Mouse (Mus musculus) forebrain, postnatal 0 days (tissue): Measurements from ENCODE around the gene Shroom3. TPM values are rescaled to one million over a fixed set of nuclear protein-coding genes. Genes with fewer than 3 reads are reported as not detected.

Experiments
- ATAC-seq: fragments of 200-750 bp; cut with Nextera tagmentation; 2 replicates; pipeline ENCODE4 v1.8.0; 2017; ENCODE audit warnings: mild to moderate bottlenecking, moderate library complexity
- DNase-seq: peaks from one replicate; pipeline ENCODE4 v3.0.0-alpha.2; 2015
- H3K27ac ChIP-seq: fragments of 300-500 bp; sonication (generic); 2 replicates; pipeline ENCODE4 v1.5.1; 2014; ENCODE audit warnings: low read depth, mild to moderate bottlenecking, antibody characterized with exemption, low read length, moderate library complexity, mixed read lengths
- H3K27me3 ChIP-seq: fragments of 300-500 bp; sonication (generic); 2 replicates; pipeline ENCODE4 v1.6.1; 2014; ENCODE audit warnings: mild to moderate bottlenecking, low read length, mixed read lengths; ENCODE audit not compliant: insufficient read depth
- H3K36me3 ChIP-seq: fragments of 300-500 bp; sonication (generic); 2 replicates; pipeline ENCODE4 v1.6.1; 2014; ENCODE audit warnings: mild to moderate bottlenecking, moderate library complexity; ENCODE audit not compliant: insufficient read depth
- H3K4me1 ChIP-seq: fragments of 300-500 bp; sonication (generic); 2 replicates; pipeline ENCODE4 v1.6.1; 2014; ENCODE audit warnings: antibody characterized with exemption; ENCODE audit not compliant: insufficient read depth
- H3K4me2 ChIP-seq: fragments of 300-500 bp; sonication (generic); 2 replicates; pipeline ENCODE4 v1.6.1; 2014; ENCODE audit warnings: low read depth, mild to moderate bottlenecking, moderate library complexity
- H3K4me3 ChIP-seq: fragments of 300-500 bp; sonication (generic); 2 replicates; pipeline ENCODE4 v1.5.1; 2014; ENCODE audit warnings: low read depth, low read length, mixed read lengths
- H3K9ac ChIP-seq: fragments of 300-500 bp; sonication (generic); 2 replicates; pipeline ENCODE4 v1.6.1; 2014; ENCODE audit warnings: mild to moderate bottlenecking
- H3K9me3 ChIP-seq: fragments of 300-500 bp; sonication (generic); 2 replicates; pipeline ENCODE4 v1.6.1; 2016; ENCODE audit warnings: low read length
- CTCF ChIP-seq: sonication (generic); IDR thresholded peaks from 2 replicates; pipeline ENCODE4 v1.5.1; 2016; ENCODE audit warnings: antibody characterized with exemption, control low read depth, low read depth
- WGBS: fragments of 180-500 bp; shearing (Covaris S2); extraction: QIAGEN DNeasy Blood & Tissue Kit; methylation state at CpG from one replicate; pipeline ENCODE4 v1.1.7; 2014; 5-methylcytosine and 5-hydroxymethylcytosine counted together
- polyA plus RNA-seq: library from polyadenylated mRNA; unstranded; fragments of >200 nt; fragmentation: Nextera tagmentation; extraction: Ambion mirVana; gene quantifications from 2 replicates; pipeline ENCODE4 v1.2.1, GENCODE M21; 2015
- total RNA-seq: library from RNA; depleted of rRNA; stranded (reverse); fragments of >200 nt; gene quantifications from 2 replicates; pipeline ENCODE4 v1.2.3, GENCODE M21; 2014

The Shroom3 gene
- total and polyA plus RNA-seq, 2 experiments from 2014 or later, result 0.91 to 5.8 TPM

DNA sequence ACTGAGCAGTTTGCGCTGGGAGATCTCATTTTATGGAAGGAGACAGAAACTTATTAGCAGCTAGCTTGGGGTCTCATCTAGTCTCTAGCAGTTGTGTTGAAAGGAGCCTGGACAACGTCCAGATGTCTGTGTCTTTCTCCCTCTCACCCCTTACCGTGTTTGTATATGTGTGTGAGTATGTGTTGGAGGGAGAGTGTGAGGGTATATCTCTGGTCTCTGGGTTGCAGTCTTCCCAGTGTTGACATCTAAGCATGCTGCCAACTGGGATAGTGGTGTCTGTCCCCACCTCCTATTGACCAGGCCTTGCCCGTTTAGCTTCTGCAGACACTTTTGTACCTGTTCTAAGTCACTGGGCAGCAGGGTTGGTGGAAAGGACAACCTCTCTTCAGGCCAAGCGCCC lies 207.7 kb downstream of the Shroom3 start:
- no peak overlapping the region for H3K4me2 ChIP-seq
- no peak overlapping the region for H3K9ac ChIP-seq
- H3K9me3 ChIP-seq, result no peaks in the 10 kb centered on the region
- no peak for DNase-seq
- no peaks in the 10 kb centered on the region for H3K27me3 ChIP-seq
- ATAC-seq, result no peak
- 90% methylated on average over 5 of the region's 5 CpGs for WGBS
- H3K36me3 ChIP-seq, result no peaks in the 10 kb centered on the region
- TF ChIP-seq CTCF, result no peak
- H3K4me3 ChIP-seq, result no peak overlapping the region
- no peaks in the 10 kb centered on the region for H3K4me1 ChIP-seq
- H3K27ac ChIP-seq, result no peak overlapping the region

DNA sequence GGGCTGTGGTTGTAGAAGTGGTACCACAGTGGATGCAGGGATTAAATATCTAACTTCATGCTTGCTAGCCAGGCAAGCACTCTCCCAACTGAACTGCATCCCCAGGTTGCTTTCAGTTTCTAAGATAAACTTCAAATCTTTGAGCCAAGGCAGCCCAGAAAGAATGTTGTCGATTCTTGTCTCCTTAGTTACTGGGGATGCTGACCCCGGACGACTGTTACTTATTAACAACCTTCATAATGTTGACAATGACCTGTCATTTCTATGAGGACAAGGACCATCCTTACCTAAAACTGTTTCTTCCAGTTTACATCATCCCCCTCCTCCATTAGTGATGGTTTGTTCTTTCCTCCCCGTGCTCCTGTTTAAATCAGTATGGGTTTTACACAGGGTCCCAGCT lies 210.0 kb downstream of the Shroom3 start:
- ATAC-seq (no peak), DNase-seq (no peak)
- Histone ChIP-seq H3K4me2 (no peak overlapping the region), H3K4me3 (no peak overlapping the region), H3K27ac (no peak overlapping the region), H3K9ac (no peak overlapping the region), H3K36me3 (no peaks in the 10 kb centered on the region), H3K4me1 (no peaks in the 10 kb centered on the region), H3K27me3 (no peaks in the 10 kb centered on the region), H3K9me3 (no peaks in the 10 kb centered on the region)
- WGBS, result 16% methylated on average over 4 of the region's 4 CpGs
- no peak for TF ChIP-seq CTCF

GRCm38 (mm10) chr5:92893711-92894110 lies 210.5 kb downstream of the Shroom3 start:
- Histone ChIP-seq H3K27me3 (no peaks in the 10 kb centered on the region), H3K9me3 (no peaks in the 10 kb centered on the region), H3K9ac (no peak overlapping the region), H3K4me1 (0 out of 2 replicates have a peak, but pooled peaks cover 3% of the 10 kb centered on the region), H3K36me3 (no peaks in the 10 kb centered on the region), H3K4me3 (no peak overlapping the region), H3K27ac (no peak overlapping the region), H3K4me2 (no peak overlapping the region)
- TF ChIP-seq CTCF, result no peak
- ATAC-seq (no peak), DNase-seq (no peak)
- WGBS, result 19% methylated on average over 1 of the region's 1 CpGs

- Histone ChIP-seq H3K36me3 (no peaks in the 10 kb centered on the region), H3K27ac (no peak overlapping the region), H3K9ac (no peak overlapping the region), H3K4me1 (0 out of 2 replicates have a peak, but pooled peaks cover 5% of the 10 kb centered on the region), H3K4me3 (no peak overlapping the region), H3K4me2 (no peak overlapping the region), H3K27me3 (no peaks in the 10 kb centered on the region), H3K9me3 (no peaks in the 10 kb centered on the region)
- no peak for ATAC-seq
- 92% methylated on average over 8 of the region's 8 CpGs for WGBS
- no peak for DNase-seq
- no peak for TF ChIP-seq CTCF
Measured at GRCm38 (mm10) chr5:92895877-92896276, 212.6 kb downstream of the Shroom3 start.

GRCm38 (mm10) chr5:92896725-92897280 lies 213.6 kb downstream of the Shroom3 start:
- Histone ChIP-seq H3K36me3 (no peaks in the 10 kb centered on the region), H3K4me2 (0 out of 2 replicates have a peak overlapping the region, but pooled peaks have one; percentile 98), H3K4me1 (0 out of 2 replicates have a peak, but pooled peaks cover 5% of the 10 kb centered on the region), H3K9me3 (no peaks in the 10 kb centered on the region), H3K9ac (no peak overlapping the region), H3K4me3 (no peak overlapping the region), H3K27me3 (no peaks in the 10 kb centered on the region), H3K27ac (no peak overlapping the region)
- no peak for TF ChIP-seq CTCF
- 34% methylated on average over 1 of the region's 1 CpGs for WGBS
- DNase-seq (no peak), ATAC-seq (no peak)

DNA sequence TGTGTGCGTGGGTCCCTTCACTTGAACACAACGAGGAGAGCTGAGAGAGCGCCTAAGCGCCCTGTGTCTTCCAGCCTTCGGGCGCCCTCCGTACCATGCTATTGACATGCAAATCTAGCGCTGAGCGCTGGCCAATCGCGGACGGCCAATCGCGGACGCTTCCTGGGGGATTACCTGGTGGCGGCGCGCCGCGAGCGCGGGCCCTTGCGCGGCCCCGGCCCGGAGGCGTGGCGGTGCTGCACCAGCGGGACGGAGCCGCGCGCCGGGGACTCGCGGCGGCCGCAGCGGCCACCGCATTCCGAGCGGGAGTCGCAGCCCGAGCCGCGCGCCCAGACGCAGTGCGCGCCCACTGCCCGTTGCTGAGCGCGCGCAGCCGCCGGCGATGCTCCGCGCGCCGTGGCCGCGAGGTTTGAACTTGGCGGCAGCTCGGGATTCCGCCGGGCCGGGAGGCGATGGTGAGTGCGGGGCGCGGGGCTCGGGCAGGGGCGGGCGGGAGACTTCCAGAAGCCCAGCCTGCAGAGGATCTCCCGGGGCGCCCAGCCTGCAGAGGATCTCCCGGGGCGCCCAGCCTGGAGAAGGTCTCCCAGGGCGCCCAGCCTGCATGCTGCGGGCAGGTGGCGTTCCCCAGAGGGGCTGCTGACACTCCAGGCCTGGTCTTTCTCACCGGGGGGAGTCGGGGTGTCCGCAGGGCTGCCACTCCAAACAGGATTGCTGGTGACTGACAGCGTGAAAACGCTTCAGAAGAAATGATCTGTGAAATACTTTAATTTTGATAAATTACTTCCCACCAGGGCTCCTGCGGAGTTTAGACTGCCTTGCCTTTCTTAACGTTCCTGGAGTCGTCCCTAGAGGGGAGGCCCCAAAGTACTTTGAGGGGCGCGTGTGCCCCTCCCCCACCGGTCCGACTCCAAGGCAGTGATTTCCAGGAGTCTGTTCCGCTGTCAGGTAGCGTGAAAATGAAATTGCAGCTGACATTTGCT lies 214.8 kb downstream of the Shroom3 start:
- TF ChIP-seq CTCF, result peak; percentile 13; the same call in 1 of the 2 replicates
- 2% methylated on average over 94 of the region's 96 CpGs for WGBS
- ATAC-seq, result peak; percentile 93

DNA sequence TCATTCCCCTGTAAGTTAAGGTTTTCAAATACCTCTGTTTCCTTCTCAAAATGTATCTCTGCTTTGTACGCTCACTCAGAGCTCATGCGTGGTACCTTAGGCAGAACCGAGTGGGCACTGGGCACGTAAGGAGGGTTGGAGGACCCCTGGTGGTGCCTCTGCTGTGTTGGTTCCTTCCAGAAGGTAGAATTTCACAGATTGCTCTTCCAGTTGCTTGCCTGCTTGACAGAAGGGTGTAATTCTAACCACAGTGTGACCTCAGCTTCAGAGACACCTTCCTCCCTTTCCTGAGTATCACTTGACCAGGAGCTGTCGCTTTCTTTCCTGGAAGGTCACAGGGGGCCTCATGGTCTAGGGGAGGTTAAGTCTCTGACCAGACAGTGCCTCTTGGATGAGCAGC lies 217.2 kb downstream of the Shroom3 start:
- 0 out of 2 replicates have a peak, but pooled peaks have one; percentile 21 for TF ChIP-seq CTCF
- 78% methylated on average over 5 of the region's 5 CpGs for WGBS
- H3K9ac ChIP-seq, result no peak overlapping the region
- H3K27ac ChIP-seq, result no peak overlapping the region
- H3K4me1 ChIP-seq, result 0 out of 2 replicates have a peak, but pooled peaks cover 5% of the 10 kb centered on the region
- DNase-seq, result no peak
- no peak for ATAC-seq
- H3K27me3 ChIP-seq, result no peaks in the 10 kb centered on the region
- H3K36me3 ChIP-seq, result no peaks in the 10 kb centered on the region
- H3K4me2 ChIP-seq, result no peak overlapping the region
- H3K9me3 ChIP-seq, result no peaks in the 10 kb centered on the region
- no peak overlapping the region for H3K4me3 ChIP-seq

More for the DNA sequence above, 214.8 kb downstream of the Shroom3 start:
- peak; percentile 83 for DNase-seq
- H3K36me3 ChIP-seq, result no peaks in the 10 kb centered on the region
- peak overlapping the region; percentile 98 for H3K4me2 ChIP-seq
- H3K9ac ChIP-seq, result peak overlapping the region; percentile 65
- H3K27me3 ChIP-seq, result no peaks in the 10 kb centered on the region
- no peaks in the 10 kb centered on the region for H3K9me3 ChIP-seq
- peak overlapping the region; percentile 16; the same call in 1 of the 2 replicates for H3K27ac ChIP-seq
- H3K4me3 ChIP-seq, result peak overlapping the region; percentile 72
- H3K4me1 ChIP-seq, result 0 out of 2 replicates have a peak, but pooled peaks cover 5% of the 10 kb centered on the region
